Mouse (Mus musculus) heart, postnatal 0 days (tissue): ENCODE results near the gene Ankfn1. TPM values are rescaled to one million over a fixed set of nuclear protein-coding genes. Genes with fewer than 3 reads are reported as not detected.

Source experiments
- ATAC-seq: fragments of 200-750 bp; cut with Nextera tagmentation; 2 replicates; pipeline ENCODE4 v1.8.0; 2017; ENCODE audit warnings: low read depth, moderate number of reproducible peaks, moderate library complexity; ENCODE audit not compliant: insufficient read depth
- DNase-seq: peaks from one replicate; pipeline ENCODE4 v3.0.0-alpha.2; 2016; ENCODE audit warnings: low spot score
- H3K27ac ChIP-seq: fragments of 300-500 bp; sonication (generic); 2 replicates; pipeline ENCODE4 v1.5.1; 2014; ENCODE audit warnings: low read depth, mild to moderate bottlenecking
- H3K27me3 ChIP-seq: fragments of 300-500 bp; sonication (generic); 2 replicates; pipeline ENCODE4 v1.6.1; 2014; ENCODE audit warnings: low read length, mixed read lengths; ENCODE audit not compliant: control insufficient read depth, insufficient read depth
- H3K36me3 ChIP-seq: fragments of 300-500 bp; sonication (generic); replicated peaks from 2 replicates; pipeline ENCODE4 v1.6.1; 2014; ENCODE audit warnings: low read length, mixed read lengths; ENCODE audit not compliant: control insufficient read depth, insufficient read depth
- H3K4me1 ChIP-seq: fragments of 300-500 bp; sonication (generic); 2 replicates; pipeline ENCODE4 v1.6.1; 2014; ENCODE audit warnings: antibody characterized with exemption; ENCODE audit not compliant: control insufficient read depth, insufficient read depth
- H3K4me2 ChIP-seq: fragments of 300-500 bp; sonication (generic); 2 replicates; pipeline ENCODE4 v1.6.1; 2014; ENCODE audit warnings: low read depth, mild to moderate bottlenecking, low read length, moderate library complexity
- H3K4me3 ChIP-seq: fragments of 300-500 bp; sonication (generic); 2 replicates; pipeline ENCODE4 v1.5.1; 2014; ENCODE audit warnings: low read depth, low read length
- H3K9ac ChIP-seq: fragments of 300-500 bp; sonication (generic); replicated peaks from 2 replicates; pipeline ENCODE4 v1.6.1; 2014; ENCODE audit warnings: low read depth, low read length, mixed read lengths
- H3K9me3 ChIP-seq: fragments of 300-500 bp; sonication (generic); replicated peaks from 2 replicates; pipeline ENCODE4 v1.6.1; 2016; ENCODE audit warnings: low read length; ENCODE audit not compliant: control insufficient read depth
- CTCF ChIP-seq: IDR thresholded peaks from 2 replicates; pipeline ENCODE4 v1.5.1; 2016; ENCODE audit warnings: antibody characterized with exemption, control low read depth, low read depth
- EP300 ChIP-seq: IDR thresholded peaks from 2 replicates; pipeline ENCODE4 v1.6.1; 2016; ENCODE audit warnings: antibody characterized with exemption, low read depth
- WGBS: fragments of 180-500 bp; shearing (Covaris S2); extraction: QIAGEN DNeasy Blood & Tissue Kit; methylation state at CpG from one replicate; pipeline ENCODE4 v1.1.7; 2014; 5-methylcytosine and 5-hydroxymethylcytosine counted together
- polyA plus RNA-seq: library from polyadenylated mRNA; unstranded; fragments of >200 nt; fragmentation: Nextera tagmentation; extraction: Ambion mirVana; gene quantifications from 2 replicates; pipeline ENCODE4 v1.2.1, GENCODE M21; 2015
- total RNA-seq: library from RNA; depleted of rRNA; stranded (reverse); fragments of >200 nt; gene quantifications from 2 replicates; pipeline ENCODE4 v1.2.3, GENCODE M21; 2014; ENCODE audit warnings: low replicate concordance; rRNA removed

The Ankfn1 gene
- total RNA-seq: not detected in 2 replicates
- polyA plus RNA-seq: not detected in 2 replicates

GRCm38 (mm10) chr11:89777431-89777830 lies at the start of gene Ankfn1:
Gene Ankfn1, minus strand, starts transcription at chr11:89777653.
- Histone ChIP-seq H3K4me3 (no peak within 1 kb of the TSS), H3K27ac (no peak within 1 kb of the TSS), H3K9me3 (no peaks in the 10 kb centered on the region), H3K4me2 (no peak within 1 kb of the TSS), H3K4me1 (no peaks in the 10 kb centered on the region), H3K27me3 (no peaks in the 10 kb centered on the region), H3K9ac (no peak within 1 kb of the TSS), H3K36me3 (no peaks in the 10 kb centered on the region)
- TF ChIP-seq CTCF: no peak
- no peak for TF ChIP-seq EP300
- 22% methylated on average over 7 of the region's 7 CpGs for WGBS
- DNase-seq (no peak), ATAC-seq (no peak)

GRCm38 (mm10) chr11:89823661-89824446 lies 46.4 kb upstream of the Ankfn1 start:
- no peak for DNase-seq
- ATAC-seq: no peak
- H3K36me3 ChIP-seq: no peaks in the 10 kb centered on the region
- H3K4me3 ChIP-seq: no peak overlapping the region
- no peaks in the 10 kb centered on the region for H3K4me1 ChIP-seq
- H3K9me3 ChIP-seq: no peaks in the 10 kb centered on the region
- H3K27ac ChIP-seq: no peak overlapping the region
- WGBS: 69% methylated on average over 8 of the region's 8 CpGs
- H3K4me2 ChIP-seq: no peak overlapping the region
- H3K9ac ChIP-seq: no peak overlapping the region
- TF ChIP-seq EP300: no peak
- no peaks in the 10 kb centered on the region for H3K27me3 ChIP-seq

GRCm38 (mm10) chr11:89818594-89818993 lies 41.1 kb upstream of the Ankfn1 start:
- no peak overlapping the region for H3K4me3 ChIP-seq
- no peak for ATAC-seq

GRCm38 (mm10) chr11:89811403-89811802 lies 34.0 kb upstream of the Ankfn1 start:
- 82% methylated on average over 1 of the region's 1 CpGs for WGBS
- ATAC-seq (no peak), DNase-seq (no peak)
- H3K36me3 ChIP-seq: no peaks in the 10 kb centered on the region
- H3K27me3 ChIP-seq: no peaks in the 10 kb centered on the region
- TF ChIP-seq EP300 (no peak), CTCF (no peak)
- H3K4me3 ChIP-seq: no peak overlapping the region
- no peak overlapping the region for H3K4me2 ChIP-seq
- no peaks in the 10 kb centered on the region for H3K9me3 ChIP-seq
- H3K9ac ChIP-seq: no peak overlapping the region
- no peaks in the 10 kb centered on the region for H3K4me1 ChIP-seq
- H3K27ac ChIP-seq: no peak overlapping the region

More at GRCm38 (mm10) chr11:89818594-89818993, 41.1 kb upstream of the Ankfn1 start:
- no peak for TF ChIP-seq EP300
- TF ChIP-seq CTCF: no peak
- Histone ChIP-seq H3K9me3 (no peaks in the 10 kb centered on the region), H3K4me1 (no peaks in the 10 kb centered on the region), H3K27me3 (no peaks in the 10 kb centered on the region), H3K4me2 (no peak overlapping the region), H3K27ac (no peak overlapping the region), H3K36me3 (no peaks in the 10 kb centered on the region), H3K9ac (no peak overlapping the region)
- no peak for DNase-seq
- 34% methylated on average over 4 of the region's 4 CpGs for WGBS

GRCm38 (mm10) chr11:89807998-89808397 lies 30.5 kb upstream of the Ankfn1 start:
- Histone ChIP-seq H3K9me3 (no peaks in the 10 kb centered on the region), H3K4me1 (no peaks in the 10 kb centered on the region), H3K9ac (no peak overlapping the region), H3K27me3 (no peaks in the 10 kb centered on the region), H3K27ac (no peak overlapping the region), H3K4me3 (no peak overlapping the region), H3K4me2 (no peak overlapping the region; the same call in 1 of the 2 replicates), H3K36me3 (no peaks in the 10 kb centered on the region)
- no peak for DNase-seq
- TF ChIP-seq EP300 (no peak), CTCF (no peak)
- ATAC-seq: no peak
- 54% methylated on average over 11 of the region's 11 CpGs for WGBS

- no peaks in the 10 kb centered on the region for H3K27me3 ChIP-seq
- ATAC-seq (no peak), DNase-seq (no peak)
- no peaks in the 10 kb centered on the region for H3K9me3 ChIP-seq
- H3K36me3 ChIP-seq: no peaks in the 10 kb centered on the region
- peak overlapping the region; percentile 13; the same call in 1 of the 2 replicates for H3K4me2 ChIP-seq
- no peak overlapping the region for H3K27ac ChIP-seq
- no peaks in the 10 kb centered on the region for H3K4me1 ChIP-seq
- TF ChIP-seq CTCF (no peak), EP300 (no peak)
- WGBS: 18% methylated on average over 5 of the region's 5 CpGs
- no peak overlapping the region for H3K9ac ChIP-seq
- H3K4me3 ChIP-seq: no peak overlapping the region
Measured at GRCm38 (mm10) chr11:89804822-89805221, 27.4 kb upstream of the Ankfn1 start.
